Mouse (Mus musculus) liver, embryonic 14.5 days (tissue): ENCODE results near the gene Rhbdf2. TPM values are rescaled to one million over a fixed set of nuclear protein-coding genes. Genes with fewer than 3 reads are reported as not detected.

Experiments
- ATAC-seq: fragments of 200-750 bp; cut with Nextera tagmentation; 2 replicates; pipeline ENCODE4 v1.8.0; 2017; ENCODE audit warnings: moderate number of reproducible peaks, mild to moderate bottlenecking, moderate library complexity; ENCODE audit not compliant: insufficient read depth
- DNase-seq, 3 experiments: peaks; one replicate each; pipeline ENCODE4 v3.0.0-alpha.2; 2012 to 2013; ENCODE audit warnings: low read depth in 3 of 3, low spot score in 3 of 3
- H3K27ac ChIP-seq: fragments of 300-500 bp; sonication (generic); 2 replicates; pipeline ENCODE4 v1.5.1; 2014; ENCODE audit warnings: moderate library complexity, mild to moderate bottlenecking, control low read depth, inconsistent platforms
- H3K27me3 ChIP-seq: fragments of 300-500 bp; sonication (generic); 2 replicates; pipeline ENCODE4 v1.6.1; 2014; ENCODE audit warnings: mild to moderate bottlenecking, low read length, moderate library complexity; ENCODE audit not compliant: control insufficient read depth, insufficient read depth
- H3K36me3 ChIP-seq: fragments of 300-500 bp; sonication (generic); replicated peaks from 2 replicates; pipeline ENCODE4 v1.6.1; 2014; ENCODE audit warnings: low read depth; ENCODE audit not compliant: control insufficient read depth, insufficient read depth
- H3K4me1 ChIP-seq, 2 experiments: fragments of 200-500 bp in 1 of 2; fragments of 300-500 bp in 1 of 2; sonication (generic) in 1 of 2; replicated peaks; 2 replicates each; pipeline ENCODE4 v1.6.1; 2012 to 2014; ENCODE audit warnings: antibody characterized with exemption in 1 of 2, inconsistent platforms in 1 of 2, low read length in 1 of 2; ENCODE audit not compliant: control insufficient read depth in 2 of 2, insufficient read depth in 2 of 2
- H3K4me2 ChIP-seq: fragments of 300-500 bp; sonication (generic); 2 replicates; pipeline ENCODE4 v1.6.1; 2014; ENCODE audit warnings: low read depth, mild to moderate bottlenecking, control low read depth, moderate library complexity
- H3K4me3 ChIP-seq, 2 experiments: fragments of 200-500 bp in 1 of 2; fragments of 300-500 bp in 1 of 2; sonication (generic) in 1 of 2; 2 replicates each; pipeline ENCODE4 v1.5.1; 2012 to 2014; ENCODE audit warnings: low read depth in 2 of 2, low read length in 2 of 2, mild to moderate bottlenecking in 2 of 2, control low read depth in 1 of 2, inconsistent platforms in 1 of 2, moderate library complexity in 1 of 2; ENCODE audit not compliant: insufficient read depth in 1 of 2
- H3K9ac ChIP-seq: fragments of 300-500 bp; sonication (generic); replicated peaks from 2 replicates; pipeline ENCODE4 v1.6.1; 2014; ENCODE audit warnings: mild to moderate bottlenecking, control low read depth, moderate library complexity
- H3K9me3 ChIP-seq: fragments of 300-500 bp; sonication (generic); 2 replicates; pipeline ENCODE4 v1.6.1; 2016; ENCODE audit warnings: low read length, mixed read lengths; ENCODE audit not compliant: control insufficient read depth
- CTCF ChIP-seq: IDR thresholded peaks from 2 replicates; pipeline ENCODE4 v1.5.1; 2016; ENCODE audit warnings: antibody characterized with exemption, low read depth, control low read depth
- EP300 ChIP-seq: IDR thresholded peaks from 2 replicates; pipeline ENCODE4 v1.6.1; 2016; ENCODE audit warnings: antibody characterized with exemption, low read depth
- WGBS: fragments of 180-500 bp; shearing (Covaris S2); extraction: QIAGEN DNeasy Blood & Tissue Kit; methylation state at CpG from one replicate; pipeline ENCODE4 v1.1.7; 2014; ENCODE audit not compliant: insufficient replicate concordance; 5-methylcytosine and 5-hydroxymethylcytosine counted together
- polyA plus RNA-seq, 2 experiments: library from polyadenylated mRNA; depleted of rRNA in 1 of 2; stranded (reverse) in 1 of 2; unstranded in 1 of 2; fragments of >200 nt; fragmentation: Nextera tagmentation in 1 of 2; extraction: Ambion mirVana in 1 of 2; gene quantifications; 2 replicates each; pipeline versions ENCODE4 v1.2.1 to v1.2.3; 2012 to 2014

Gene Rhbdf2
- polyA plus RNA-seq, 2 experiments, result 3.8 to 8.3 TPM

GRCm38 (mm10) chr11:116589574-116589973 is 37.2 kb downstream of the Rhbdf2 start:
- Histone ChIP-seq H3K27ac (no peak overlapping the region), H3K9me3 (no peaks in the 10 kb centered on the region), H3K36me3 (no peaks in the 10 kb centered on the region), H3K4me2 (no peak overlapping the region), H3K27me3 (peaks cover 12% of the 10 kb centered on the region), H3K4me1 (peaks cover 4 to 8% of the 10 kb centered on the region in 2 experiments), H3K4me3 (no peak overlapping the region), H3K9ac (no peak overlapping the region)
- ATAC-seq (no peak), DNase-seq (no peak)
- TF ChIP-seq CTCF, result no peak
- no peak for TF ChIP-seq EP300
- 61% methylated on average over 8 of the region's 8 CpGs for WGBS

GRCm38 (mm10) chr11:116589020-116589531 is 37.7 kb downstream of the Rhbdf2 start:
- H3K36me3 ChIP-seq, result no peaks in the 10 kb centered on the region
- ATAC-seq (no peak), DNase-seq (no peak)
- H3K27me3 ChIP-seq, result peaks cover 12% of the 10 kb centered on the region
- H3K4me2 ChIP-seq, result no peak overlapping the region
- TF ChIP-seq EP300 (no peak), CTCF (no peak)
- peaks cover 4 to 8% of the 10 kb centered on the region in 2 experiments for H3K4me1 ChIP-seq
- H3K27ac ChIP-seq, result no peak overlapping the region
- H3K9ac ChIP-seq, result no peak overlapping the region
- H3K4me3 ChIP-seq, result no peak overlapping the region
- 28% methylated on average over 14 of the region's 14 CpGs for WGBS
- no peaks in the 10 kb centered on the region for H3K9me3 ChIP-seq

GRCm38 (mm10) chr11:116586801-116587631 is 39.8 kb downstream of the Rhbdf2 start:
- WGBS, result 26% methylated on average over 23 of the region's 23 CpGs
- H3K4me1 ChIP-seq, result peaks cover 4 to 8% of the 10 kb centered on the region in 2 experiments
- no peak overlapping the region for H3K27ac ChIP-seq
- H3K27me3 ChIP-seq, result peaks cover 12% of the 10 kb centered on the region
- H3K9me3 ChIP-seq, result no peaks in the 10 kb centered on the region
- ATAC-seq (peak; percentile 68), DNase-seq (peak in 1 of 3 experiments; percentile 50)
- H3K4me3 ChIP-seq, result no peak overlapping the region
- no peaks in the 10 kb centered on the region for H3K36me3 ChIP-seq
- no peak overlapping the region for H3K9ac ChIP-seq
- no peak for TF ChIP-seq EP300
- TF ChIP-seq CTCF, result peak; percentile 99
- H3K4me2 ChIP-seq, result no peak overlapping the region

- no peak within 1 kb of the TSS for H3K4me3 ChIP-seq
- H3K27me3 ChIP-seq, result peaks cover 12% of the 10 kb centered on the region
- H3K27ac ChIP-seq, result no peak within 1 kb of the TSS
- H3K9ac ChIP-seq, result no peak within 1 kb of the TSS
- 54% methylated on average over 5 of the region's 5 CpGs for WGBS
- TF ChIP-seq CTCF (no peak), EP300 (no peak)
- ATAC-seq (no peak), DNase-seq (no peak)
- peaks cover 6 to 8% of the 10 kb centered on the region in 2 experiments for H3K4me1 ChIP-seq
- no peak within 1 kb of the TSS for H3K4me2 ChIP-seq
- no peaks in the 10 kb centered on the region for H3K36me3 ChIP-seq
- no peaks in the 10 kb centered on the region for H3K9me3 ChIP-seq
Measured at GRCm38 (mm10) chr11:116586310-116586709, 40.5 kb downstream of the Rhbdf2 start, which contains the start of gene Aanat. Gene Aanat (plus strand): TSS chr11:116586432.

- no peak overlapping the region for H3K4me3 ChIP-seq
- peaks cover 12% of the 10 kb centered on the region for H3K27me3 ChIP-seq
- H3K4me2 ChIP-seq, result no peak overlapping the region
- H3K9me3 ChIP-seq, result no peaks in the 10 kb centered on the region
- ATAC-seq, result no peak
- no peaks in the 10 kb centered on the region for H3K36me3 ChIP-seq
- DNase-seq, result no peak
- 64% methylated on average over 6 of the region's 6 CpGs for WGBS
- peaks cover 6 to 8% of the 10 kb centered on the region in 2 experiments for H3K4me1 ChIP-seq
- no peak overlapping the region for H3K27ac ChIP-seq
- H3K9ac ChIP-seq, result no peak overlapping the region
- TF ChIP-seq CTCF, result no peak
Measured at GRCm38 (mm10) chr11:116585682-116586081, 41.1 kb downstream of the Rhbdf2 start.
